Mouse (Mus musculus) kidney, adult 11 months (tissue): ENCODE measurements around the gene Actr5.

Experiments
- DNase-seq: peaks from one replicate; pipeline ENCODE4 v3.0.0; 2022

The Actr5 gene

DNA sequence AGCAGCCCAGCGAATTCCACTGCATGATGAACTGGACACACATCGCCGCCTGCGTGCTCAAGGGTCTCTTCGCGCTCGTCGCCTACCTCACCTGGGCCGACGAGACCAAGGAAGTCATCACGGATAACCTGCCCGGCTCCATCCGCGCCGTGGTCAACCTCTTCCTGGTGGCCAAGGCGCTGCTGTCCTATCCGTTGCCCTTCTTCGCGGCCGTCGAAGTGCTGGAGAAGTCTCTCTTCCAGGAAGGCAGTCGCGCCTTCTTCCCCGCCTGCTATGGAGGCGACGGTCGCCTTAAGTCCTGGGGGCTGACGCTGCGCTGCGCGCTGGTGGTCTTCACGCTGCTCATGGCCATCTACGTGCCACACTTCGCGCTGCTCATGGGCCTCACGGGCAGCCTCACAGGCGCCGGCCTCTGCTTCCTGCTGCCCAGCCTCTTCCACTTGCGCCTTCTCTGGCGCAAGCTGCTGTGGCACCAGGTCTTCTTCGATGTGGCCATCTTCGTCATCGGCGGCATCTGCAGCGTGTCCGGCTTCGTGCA, 10.2 kb upstream of the Actr5 start:
- DNase-seq, result no peak

DNA sequence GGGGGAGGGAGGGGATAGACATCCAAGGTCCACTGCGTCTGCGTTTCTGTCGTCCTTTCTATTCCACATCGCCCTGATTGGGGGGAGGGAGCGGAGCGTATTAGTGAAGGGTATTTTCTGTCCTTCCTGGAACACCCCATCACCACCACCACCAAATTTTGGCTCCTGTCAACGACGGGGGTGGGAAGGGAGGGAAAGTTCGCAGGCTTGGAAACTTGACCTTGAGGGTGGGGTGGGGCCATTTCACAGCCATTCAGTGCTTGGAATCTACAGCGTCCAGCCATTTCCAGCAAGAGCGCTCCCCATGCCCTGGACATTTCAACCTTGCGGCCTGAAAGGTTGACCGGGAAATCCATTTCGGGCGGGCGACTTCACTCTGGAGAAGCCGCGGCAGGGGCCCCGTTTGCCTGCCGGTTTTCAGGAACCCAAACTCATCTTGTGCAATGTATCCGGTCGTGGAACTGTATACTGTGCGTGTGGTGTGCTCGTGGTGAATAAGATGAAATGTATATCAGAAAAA, 9.5 kb upstream of the Actr5 start:
- DNase-seq, result no peak

DNA sequence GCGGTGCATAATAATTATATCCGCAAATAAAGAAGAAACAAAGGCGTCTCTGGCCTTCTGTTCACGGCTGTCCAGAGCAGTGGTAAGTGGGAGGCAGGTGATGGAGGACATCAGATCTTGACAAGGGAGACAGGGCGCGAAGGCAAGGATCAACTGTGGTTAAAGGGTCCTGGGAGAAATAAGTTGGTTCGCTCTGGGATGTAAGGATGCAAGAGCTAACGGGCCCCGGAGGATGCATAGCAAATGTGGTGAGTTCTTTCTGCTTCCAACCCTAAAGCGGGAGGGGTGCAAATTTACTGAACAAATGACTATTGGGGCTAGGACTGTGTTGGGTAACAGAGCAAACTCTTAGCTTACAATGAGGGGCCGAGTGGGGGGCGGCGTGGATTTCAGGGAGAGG, 9.0 kb upstream of the Actr5 start:
- no peak for DNase-seq

DNA sequence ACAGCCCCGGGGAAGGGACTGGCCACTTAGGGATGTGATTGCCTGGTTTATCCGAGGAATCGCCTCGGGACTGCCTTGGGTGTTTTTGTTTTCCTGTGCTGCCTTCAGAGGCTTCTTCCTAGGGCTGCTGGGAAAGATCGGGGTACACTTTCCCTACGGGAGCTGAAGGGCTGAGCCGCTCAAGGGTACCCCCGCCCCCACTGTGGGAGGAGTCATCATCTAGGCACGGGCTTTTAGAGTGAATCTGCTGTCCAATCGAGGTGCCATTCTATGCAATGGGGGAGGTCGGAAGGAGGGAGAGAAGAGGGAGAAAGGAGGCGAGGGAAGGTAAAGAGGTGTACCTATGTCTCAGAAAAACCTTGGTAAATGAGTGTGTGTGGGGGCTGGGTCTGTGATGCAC, 8.4 kb upstream of the Actr5 start:
- DNase-seq, result no peak

DNA sequence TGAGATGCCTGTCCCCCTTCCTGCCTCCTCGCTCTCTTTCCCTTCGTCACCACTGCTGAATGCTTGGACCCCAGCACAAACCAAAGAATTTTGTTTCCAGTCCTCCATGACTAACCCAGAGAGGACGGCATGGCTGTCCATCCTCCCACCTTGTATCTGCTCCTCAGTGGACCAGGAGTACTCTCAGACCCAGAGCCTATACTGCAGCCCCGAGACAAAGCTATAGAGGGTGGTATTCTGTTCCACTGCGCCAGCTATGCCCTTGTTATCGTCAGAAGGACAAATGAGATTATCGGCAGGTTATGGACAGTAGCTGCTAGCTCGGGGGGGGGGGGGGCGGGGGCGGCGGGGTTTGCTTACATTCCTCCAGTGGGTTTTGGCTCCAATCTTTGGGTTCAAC, 7.9 kb upstream of the Actr5 start:
- DNase-seq, result no peak

DNA sequence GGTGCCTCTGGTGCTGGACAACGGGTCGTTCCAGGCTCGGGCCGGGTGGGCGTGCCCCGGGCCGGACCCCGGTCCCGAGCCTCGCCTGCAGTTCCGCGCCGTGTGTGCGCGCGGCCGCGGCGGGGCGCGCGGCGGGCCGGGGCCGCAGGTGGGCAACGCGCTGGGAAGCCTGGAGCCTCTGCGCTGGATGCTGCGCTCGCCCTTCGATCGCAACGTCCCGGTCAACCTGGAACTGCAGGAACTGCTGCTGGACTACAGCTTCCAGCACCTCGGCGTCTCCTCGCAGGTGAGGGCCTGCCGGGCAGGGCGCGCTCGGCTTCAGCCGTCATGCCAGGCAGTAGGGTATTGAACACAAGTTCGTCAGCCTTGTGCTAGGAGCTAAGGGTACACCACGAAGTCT, 543 bp downstream of the Actr5 start:
- DNase-seq, result peak; percentile 29

DNA sequence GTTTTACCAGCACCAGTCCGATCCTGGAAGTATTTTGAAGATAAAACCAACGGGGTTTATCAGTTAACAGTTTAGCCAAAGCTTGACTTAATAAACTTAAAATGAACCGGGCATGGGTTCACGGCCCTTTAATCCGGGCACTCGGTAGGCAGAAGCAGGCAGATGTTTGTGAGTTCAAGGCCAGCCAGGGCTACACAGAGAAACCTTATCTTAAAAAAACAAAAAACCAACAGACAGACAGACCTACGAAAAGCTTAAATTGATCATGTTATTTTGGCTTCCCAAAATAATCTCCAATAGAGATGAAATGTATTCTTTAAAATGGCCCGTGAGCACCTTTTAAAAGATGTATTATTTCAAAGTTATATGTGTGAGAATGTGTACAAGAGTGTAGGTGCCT, 1.0 kb downstream of the Actr5 start:
- DNase-seq, result no peak

DNA sequence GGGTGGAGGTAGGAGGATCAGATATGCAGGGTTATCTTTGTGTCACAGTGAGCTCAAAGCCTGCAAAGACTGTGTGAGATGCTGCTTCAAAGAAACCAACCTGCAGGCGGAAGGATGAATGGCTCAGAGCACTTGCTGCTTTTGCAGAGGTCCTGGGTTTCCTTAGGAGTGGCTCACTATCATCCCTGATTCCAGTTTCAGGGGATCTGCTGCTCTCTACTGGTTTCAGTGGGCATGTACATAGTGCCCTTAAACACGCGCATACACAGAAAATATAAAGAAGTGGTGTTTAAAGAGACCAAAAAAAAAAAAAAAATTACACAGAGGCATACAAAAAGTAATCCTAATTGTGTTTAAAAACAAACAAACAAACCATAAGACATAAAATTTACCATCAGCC, 4.2 kb downstream of the Actr5 start:
- DNase-seq, result no peak

DNA sequence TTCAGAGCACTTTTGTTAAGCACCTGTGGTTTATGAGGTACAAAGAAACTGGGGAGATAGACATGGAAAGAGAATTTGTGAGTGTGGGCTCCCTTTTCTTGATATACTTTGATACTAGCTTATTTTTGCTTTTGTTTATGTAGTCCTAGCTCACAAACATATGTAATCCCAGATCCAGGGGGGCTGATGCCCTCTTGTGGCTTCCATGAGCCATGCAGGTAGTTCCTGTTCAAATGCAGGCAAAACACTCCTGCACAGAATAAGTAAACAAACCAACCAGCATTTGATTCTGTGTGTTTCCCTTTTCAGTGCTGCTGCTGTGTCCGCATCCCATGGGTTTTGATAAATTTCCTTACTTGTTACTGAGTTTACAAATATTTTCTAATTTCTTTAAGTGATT, 4.7 kb downstream of the Actr5 start:
- no peak for DNase-seq

DNA sequence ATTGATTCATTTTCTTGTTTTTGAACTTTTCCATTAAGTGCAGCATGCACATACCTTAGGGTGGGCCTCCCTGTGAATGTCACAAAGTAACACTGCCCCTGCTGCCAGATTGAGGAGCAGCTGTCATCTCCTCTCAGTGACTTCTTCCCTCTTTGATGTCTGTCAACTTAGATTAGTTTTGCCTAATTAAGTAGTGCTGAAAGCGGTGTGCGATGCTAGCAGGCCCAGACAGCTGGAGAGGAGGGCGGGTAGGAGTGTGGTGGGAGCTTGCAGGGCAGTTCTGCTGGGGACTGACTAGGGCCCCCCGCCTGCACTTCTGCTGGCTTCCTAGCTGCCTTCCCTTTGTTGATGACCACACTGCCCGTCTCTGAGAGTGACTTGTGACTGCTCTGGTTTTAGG, 7.2 kb downstream of the Actr5 start:
- no peak for DNase-seq

DNA sequence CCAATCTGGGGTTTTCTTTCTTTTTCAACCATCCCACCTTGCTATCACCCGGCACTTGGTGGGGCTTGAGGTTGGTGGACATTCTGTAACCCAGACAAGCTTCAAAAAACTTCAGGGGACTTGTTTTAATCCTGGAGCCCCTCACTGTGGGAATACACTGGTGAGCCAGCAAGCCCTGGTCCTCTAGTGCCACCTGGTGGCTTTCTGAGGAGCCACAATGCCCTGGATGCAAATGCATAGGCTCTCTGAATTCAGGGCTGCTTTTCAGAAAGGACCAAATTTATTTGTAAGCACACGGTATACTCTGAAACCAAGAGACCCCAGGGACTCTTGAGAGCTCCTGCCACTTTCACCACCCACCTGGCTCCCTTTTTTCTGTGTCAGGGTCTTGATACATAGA, 17.2 kb downstream of the Actr5 start:
- no peak for DNase-seq

DNA sequence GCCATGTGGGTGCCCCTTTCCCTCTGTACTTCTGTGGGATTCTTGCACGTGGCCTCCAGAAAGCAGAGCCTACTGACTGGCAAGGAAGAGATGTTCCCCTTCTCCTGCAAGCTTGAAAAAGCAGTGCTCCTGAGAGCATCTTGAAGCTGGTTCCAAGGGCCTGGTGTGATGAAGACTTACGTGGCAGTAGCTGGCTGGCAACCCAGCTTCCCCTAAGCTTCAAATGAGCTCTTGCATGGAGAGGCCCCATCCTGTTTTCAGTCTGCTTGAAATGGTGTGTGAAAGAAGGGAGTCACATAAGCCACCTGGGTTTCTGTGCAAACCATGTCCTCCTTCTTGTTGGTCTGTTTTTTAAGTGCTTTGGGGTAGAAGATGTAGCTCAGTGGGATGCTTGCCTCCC, 17.9 kb downstream of the Actr5 start:
- DNase-seq, result no peak

DNA sequence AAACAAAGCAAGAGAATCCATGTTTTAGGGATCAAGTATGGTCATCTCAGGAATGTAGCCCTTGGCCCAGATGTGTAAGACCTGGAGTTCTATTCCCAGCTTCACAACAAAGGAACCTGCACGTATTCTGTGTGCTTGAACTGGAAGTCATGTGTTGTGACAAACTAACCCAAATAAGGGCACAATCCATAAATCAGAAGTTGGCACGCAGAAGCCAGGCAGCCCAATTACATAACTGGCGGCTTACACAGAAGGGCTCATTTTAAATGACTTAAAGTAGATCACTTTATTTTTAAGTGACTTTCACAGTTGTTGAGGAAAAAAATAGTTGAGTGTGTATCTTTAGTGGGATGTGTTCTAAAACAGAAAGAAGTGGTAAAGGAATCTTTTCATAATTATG, 19.1 kb downstream of the Actr5 start:
- DNase-seq, result no peak

DNA sequence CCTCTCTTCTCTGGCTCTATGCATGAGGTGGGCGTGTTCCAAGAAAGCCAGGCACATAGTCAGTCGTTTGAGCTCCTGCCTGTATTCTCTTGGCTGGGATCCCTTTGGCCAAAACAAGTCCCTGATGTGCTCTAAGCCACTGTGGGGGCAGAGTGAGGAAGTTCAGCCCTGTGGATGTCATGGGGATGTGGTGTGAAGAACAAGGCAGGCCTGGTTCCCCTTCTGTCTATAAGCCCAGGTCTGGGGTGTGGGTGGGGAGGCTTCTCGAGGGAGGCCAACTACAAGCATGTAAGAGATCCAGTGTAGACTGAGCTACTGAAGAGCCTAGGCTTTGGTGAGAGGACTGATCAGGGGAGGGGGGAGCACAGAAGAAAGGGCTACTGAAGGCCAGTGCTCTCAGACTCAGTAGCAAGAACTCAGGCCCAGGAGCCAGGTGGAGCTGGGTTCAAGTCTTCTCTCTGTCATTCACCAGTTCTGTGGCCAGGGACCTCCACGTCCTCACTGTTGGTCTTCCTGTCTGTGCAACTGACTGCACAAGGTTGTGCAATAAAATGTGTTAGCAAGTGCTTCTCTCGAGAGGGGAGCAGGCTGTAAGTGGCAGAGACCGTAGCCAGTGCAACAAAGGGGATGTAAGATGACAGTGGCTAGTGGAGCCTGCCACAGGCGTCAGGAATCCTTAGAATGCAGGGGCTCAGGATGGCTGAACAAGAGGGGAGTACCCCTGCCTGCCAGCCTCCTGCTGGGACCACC, 26.6 kb downstream of the Actr5 start:
- no peak for DNase-seq

DNA sequence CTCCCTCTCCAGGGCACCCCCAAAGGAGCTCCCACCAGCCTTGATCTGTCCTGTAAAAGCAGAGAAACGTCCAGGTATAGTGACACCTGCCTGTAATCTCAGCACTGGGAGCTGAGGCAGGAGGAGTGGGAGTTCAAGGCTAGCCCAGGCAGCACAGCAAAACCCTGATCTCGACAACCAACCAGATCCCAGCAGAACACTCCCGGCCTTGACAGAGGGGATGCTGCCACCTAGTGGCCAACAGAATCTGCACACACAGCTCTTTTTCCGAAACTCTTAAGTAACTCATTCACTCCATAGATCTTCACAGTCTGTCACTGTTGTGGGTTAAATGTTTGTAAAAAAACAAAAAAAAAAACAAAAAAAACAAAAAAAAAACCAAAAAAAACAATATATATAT, 28.3 kb downstream of the Actr5 start:
- DNase-seq, result peak; percentile 69

DNA sequence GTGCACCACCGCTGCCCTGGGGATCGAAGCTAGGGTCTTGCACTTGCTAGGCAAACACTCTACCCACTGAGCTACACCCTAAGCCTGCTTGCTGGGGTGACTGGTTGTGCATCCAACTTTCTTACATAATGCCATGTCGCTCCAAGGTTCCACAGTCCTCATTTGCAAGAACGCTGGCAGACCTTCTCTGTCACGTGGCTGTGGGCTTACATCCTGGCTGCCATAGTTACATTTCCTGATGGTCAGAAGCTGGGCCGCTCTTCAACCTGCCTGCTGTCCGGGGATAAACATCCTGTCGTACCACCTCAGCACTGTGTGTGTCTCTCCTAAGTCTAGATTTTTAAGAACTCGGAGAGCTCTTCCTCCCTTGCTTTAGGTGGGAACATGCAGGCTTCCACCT, 30.0 kb downstream of the Actr5 start:
- DNase-seq, result peak; percentile 87

DNA sequence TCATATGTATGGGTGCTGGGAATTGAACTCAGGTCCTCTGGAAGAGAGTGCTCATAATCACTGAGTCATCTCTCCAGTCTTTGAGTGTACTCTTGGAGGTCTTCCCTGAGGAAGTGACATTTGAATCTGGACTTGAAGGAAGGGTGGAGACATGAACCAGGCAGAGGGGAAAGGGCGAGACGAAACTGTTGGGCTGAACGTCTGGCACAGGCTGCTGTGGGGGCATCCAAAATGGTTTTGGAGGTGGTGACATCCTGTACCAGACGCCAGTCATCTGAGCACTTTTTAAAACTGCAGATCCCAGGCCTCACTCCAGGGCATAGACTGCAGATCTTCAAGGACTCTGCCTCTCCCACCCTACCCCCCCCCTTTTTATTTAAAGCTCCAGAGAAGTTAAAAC, 31.1 kb downstream of the Actr5 start:
- no peak for DNase-seq

DNA sequence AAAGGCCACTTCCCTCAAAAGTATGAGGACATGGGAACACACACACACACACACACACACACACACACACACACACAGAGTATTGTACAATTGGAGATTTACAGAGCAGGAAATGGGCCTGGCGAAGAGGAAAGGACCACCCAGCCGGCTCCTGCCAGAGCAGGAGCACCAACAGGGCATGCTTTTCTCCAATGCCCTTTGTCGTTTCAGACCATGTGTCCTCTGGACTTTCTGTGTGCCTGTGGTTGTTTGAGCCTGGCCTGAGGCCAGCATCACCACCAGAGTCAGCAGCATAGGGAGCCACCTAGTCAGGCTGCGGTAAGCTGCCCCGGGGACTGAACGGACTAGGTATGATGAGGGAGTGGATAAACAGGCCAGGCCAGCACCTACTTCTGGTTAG, 34.1 kb downstream of the Actr5 start:
- DNase-seq, result peak; percentile 87

DNA sequence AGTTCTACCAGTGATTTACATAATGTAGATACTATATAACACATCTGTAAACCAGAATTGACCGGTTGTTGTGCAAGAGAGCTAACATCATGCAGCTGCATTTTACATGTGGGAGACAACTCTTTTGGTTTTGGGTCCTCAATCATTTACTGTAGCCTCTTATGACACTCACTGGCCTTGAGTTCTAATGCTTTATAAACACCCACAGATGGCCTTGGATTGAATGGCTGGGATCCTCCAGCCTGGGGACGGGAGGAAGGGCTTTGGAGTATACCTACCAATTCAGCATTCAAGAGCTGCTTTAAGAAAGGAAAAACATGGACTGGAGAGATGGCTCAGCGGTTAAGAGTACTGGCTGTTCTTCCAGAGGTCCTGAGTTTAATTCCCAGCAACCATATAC, 34.7 kb downstream of the Actr5 start:
- no peak for DNase-seq

DNA sequence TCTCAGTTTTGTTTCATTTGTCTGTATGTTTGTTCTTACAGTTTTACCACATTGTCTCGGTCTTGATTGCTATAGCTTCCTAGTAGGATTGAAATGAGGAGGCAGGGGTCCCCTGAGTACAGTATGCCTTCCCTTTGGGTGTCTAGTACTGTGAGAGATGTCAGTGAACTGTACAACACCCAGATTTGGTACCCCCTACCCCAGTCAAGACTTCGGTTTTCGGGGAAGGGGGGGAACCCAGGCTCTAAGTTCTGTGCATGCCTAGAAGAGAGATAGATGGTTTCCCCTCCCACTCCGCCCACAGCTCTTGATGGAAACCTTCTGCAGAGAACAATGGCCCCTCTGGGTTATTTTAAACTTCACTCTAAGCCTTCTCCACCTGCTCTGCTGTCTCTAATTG, 40.4 kb downstream of the Actr5 start, which contains the start of gene Ppp1r16b:
Ppp1r16b (plus strand) TSS at position 301 of the 400 bp plus-strand sequence.
- DNase-seq, result no peak

DNA sequence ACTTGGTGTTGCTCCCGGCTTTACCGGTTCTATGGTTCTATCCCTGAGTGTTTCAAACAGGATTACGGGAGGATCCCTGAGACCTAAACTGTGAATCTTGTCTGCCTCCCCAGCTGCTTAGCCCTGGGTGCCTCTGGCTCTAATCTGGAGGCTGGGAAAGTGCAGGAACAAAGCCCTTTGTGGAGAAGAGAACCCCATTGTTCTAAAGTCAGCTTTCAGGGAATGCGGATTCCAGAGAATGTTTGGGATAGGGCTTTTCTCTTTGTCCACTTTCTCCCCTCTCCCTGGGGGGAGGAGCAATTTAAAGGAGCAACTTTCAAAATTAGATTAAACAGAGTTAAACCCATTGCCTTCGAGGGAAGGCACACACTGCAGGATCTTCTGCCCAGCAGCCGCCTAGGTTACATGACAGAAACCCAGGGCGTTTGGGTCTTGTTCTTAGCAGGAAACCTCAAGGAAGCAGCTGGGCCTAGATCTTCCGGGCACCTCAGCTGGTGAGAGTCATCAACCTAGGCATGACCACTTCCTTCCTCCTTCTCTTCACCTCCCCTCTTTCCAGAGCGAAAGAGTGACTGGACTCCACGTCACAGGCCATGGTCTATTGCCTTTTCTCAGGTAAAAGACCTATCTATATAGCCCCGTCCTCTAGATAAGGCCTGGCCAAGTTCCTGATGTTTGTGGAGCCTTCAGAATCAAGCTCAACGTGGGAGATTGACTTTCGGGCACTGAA, 41.5 kb downstream of the Actr5 start:
- DNase-seq, result no peak

DNA sequence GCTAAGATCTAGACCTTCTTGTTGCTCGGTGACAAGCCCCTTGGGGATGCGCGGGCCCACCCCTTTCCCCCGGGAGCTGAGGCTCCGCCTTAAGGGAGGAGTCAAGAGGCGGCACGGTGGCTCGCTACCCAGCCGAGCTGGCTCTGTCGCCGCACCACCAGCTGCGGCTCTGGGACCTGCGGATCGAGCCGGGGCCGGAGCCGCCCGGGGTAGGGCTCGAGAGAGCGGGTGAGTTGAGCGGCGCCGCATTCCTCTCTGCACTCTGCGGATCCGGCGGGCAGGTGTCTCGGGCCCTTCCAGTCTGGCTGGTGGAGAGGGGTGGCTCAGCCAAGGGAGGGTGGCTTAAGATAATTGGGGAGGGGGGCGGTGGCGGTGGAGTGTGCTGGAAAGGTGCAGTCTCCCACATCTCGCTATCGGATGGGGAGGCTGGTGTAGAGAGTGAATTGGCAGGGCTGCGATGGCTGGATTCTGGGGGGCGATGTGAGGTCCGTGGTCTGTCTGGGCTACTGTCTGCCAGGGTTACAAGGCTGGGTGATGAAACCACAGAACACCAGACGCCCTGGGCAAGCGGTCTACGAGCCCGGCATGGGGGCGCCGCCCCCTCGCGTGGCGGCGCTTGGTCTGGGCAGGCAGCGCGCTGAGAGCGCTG, 42.5 kb downstream of the Actr5 start:
- peak; percentile 56 for DNase-seq

DNA sequence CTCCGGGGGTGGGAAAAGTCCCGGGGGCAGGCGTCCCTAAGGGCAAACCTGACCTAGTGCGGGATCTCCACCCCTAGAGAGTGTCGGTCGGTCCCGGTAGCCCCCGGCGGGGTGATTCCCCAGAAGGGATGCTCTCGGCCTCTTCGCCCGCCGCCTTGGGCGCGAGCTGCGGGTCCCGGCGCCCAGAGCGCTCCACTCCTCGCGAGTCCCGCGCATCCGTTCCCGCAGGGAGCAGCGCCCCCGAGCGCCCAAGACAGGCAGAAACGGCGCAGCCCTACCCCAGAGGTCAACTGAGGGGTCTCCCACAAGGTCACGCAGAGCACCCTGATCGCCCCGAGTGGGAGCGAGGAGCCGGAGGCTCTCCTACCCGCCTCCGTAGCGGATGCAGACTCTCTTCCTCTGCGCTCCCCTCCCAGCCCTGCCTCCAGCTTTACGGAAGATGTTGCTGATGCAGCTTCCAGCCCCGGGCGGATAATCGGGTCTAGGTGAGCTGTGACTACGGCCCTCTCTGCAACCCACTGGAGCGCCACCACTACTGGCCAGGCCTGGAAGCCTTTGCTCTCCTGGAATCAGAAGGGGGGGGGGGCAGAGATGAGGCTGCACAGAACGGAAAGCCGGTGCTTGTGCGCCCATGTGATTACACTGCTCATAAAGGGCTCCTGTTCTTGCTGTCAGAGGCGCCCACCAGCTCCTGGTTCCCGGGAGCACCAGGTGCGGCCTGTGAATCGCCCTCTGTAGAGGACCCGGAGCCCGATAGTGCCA, 43.2 kb downstream of the Actr5 start:
- DNase-seq, result no peak
